Mouse (Mus musculus) neural tube, embryonic 13.5 days (tissue): ENCODE data around the gene Jund. TPM values are rescaled to one million over a fixed set of nuclear protein-coding genes. Genes with fewer than 3 reads are reported as not detected.

Source experiments
- ATAC-seq: fragments of 200-750 bp; cut with Nextera tagmentation; 2 replicates; pipeline ENCODE4 v1.8.0; 2017; ENCODE audit warnings: low read depth, mild to moderate bottlenecking, moderate TSS enrichment, moderate library complexity
- H3K27ac ChIP-seq: fragments of 300-500 bp; sonication (generic); replicated peaks from 2 replicates; pipeline ENCODE4 v1.5.1; 2015; ENCODE audit warnings: moderate library complexity, mild to moderate bottlenecking, inconsistent platforms
- H3K27me3 ChIP-seq: fragments of 300-500 bp; sonication (generic); 2 replicates; pipeline ENCODE4 v1.6.1; 2015; ENCODE audit warnings: mild to moderate bottlenecking, inconsistent platforms
- H3K36me3 ChIP-seq: fragments of 300-500 bp; sonication (generic); 2 replicates; pipeline ENCODE4 v1.6.1; 2015; ENCODE audit warnings: mild to moderate bottlenecking, inconsistent platforms
- H3K4me1 ChIP-seq: fragments of 300-500 bp; sonication (generic); replicated peaks from 2 replicates; pipeline ENCODE4 v1.6.1; 2015; ENCODE audit warnings: inconsistent platforms
- H3K4me2 ChIP-seq: fragments of 300-500 bp; sonication (generic); 2 replicates; pipeline ENCODE4 v1.6.1; 2015; ENCODE audit warnings: inconsistent platforms, mild to moderate bottlenecking, moderate library complexity
- H3K4me3 ChIP-seq: fragments of 300-500 bp; sonication (generic); 2 replicates; pipeline ENCODE4 v1.5.1; 2015; ENCODE audit warnings: mild to moderate bottlenecking, inconsistent platforms
- H3K9ac ChIP-seq: fragments of 300-500 bp; sonication (generic); 2 replicates; pipeline ENCODE4 v1.6.1; 2015; ENCODE audit warnings: moderate library complexity, mild to moderate bottlenecking, inconsistent platforms
- H3K9me3 ChIP-seq: fragments of 300-500 bp; sonication (generic); 2 replicates; pipeline ENCODE4 v1.6.1; 2016; ENCODE audit warnings: inconsistent platforms
- WGBS: fragments of 180-500 bp; shearing (Covaris S2); methylation state at CpG from one replicate; pipeline ENCODE4 v1.1.7; 2015; 5-methylcytosine and 5-hydroxymethylcytosine counted together
- polyA plus RNA-seq: library from polyadenylated mRNA; unstranded; fragments of >200 nt; fragmentation: Nextera tagmentation; extraction: Ambion mirVana; gene quantifications from 2 replicates; pipeline ENCODE4 v1.2.1, GENCODE M21; 2015

Gene Jund
- polyA plus RNA-seq, 1 experiment from 2014 or later: 108 TPM

- peak overlapping the region; percentile 97 for H3K4me3 ChIP-seq
- peak overlapping the region; percentile 100 for H3K9ac ChIP-seq
These were observed 3.5 kb downstream of the Jund start for GRCm38 (mm10) chr8:70701982-70702841.

GRCm38 (mm10) chr8:70702842-70703182, 4.1 kb downstream of the Jund start:
- Histone ChIP-seq H3K9me3 (no peaks in the 10 kb centered on the region), H3K27ac (0 out of 2 replicates have a peak overlapping the region, but pooled peaks have one; percentile 24), H3K4me2 (peak overlapping the region; percentile 89), H3K9ac (peak overlapping the region; percentile 100), H3K36me3 (peaks cover 24% of the 10 kb centered on the region), H3K4me1 (peaks cover 42% of the 10 kb centered on the region), H3K27me3 (no peaks in the 10 kb centered on the region), H3K4me3 (peak overlapping the region; percentile 97; the same call in 1 of the 2 replicates)
- 87% methylated on average over 3 of the region's 3 CpGs for WGBS
- no peak for ATAC-seq

More at GRCm38 (mm10) chr8:70701982-70702841, 3.5 kb downstream of the Jund start:
- WGBS: 86% methylated on average over 2 of the region's 2 CpGs
- ATAC-seq: no peak
- Histone ChIP-seq H3K4me1 (peaks cover 48% of the 10 kb centered on the region), H3K27me3 (no peaks in the 10 kb centered on the region), H3K27ac (0 out of 2 replicates have a peak overlapping the region, but pooled peaks have one; percentile 24), H3K4me2 (peak overlapping the region; percentile 89), H3K36me3 (peaks cover 24% of the 10 kb centered on the region), H3K9me3 (no peaks in the 10 kb centered on the region)

- peaks cover 38% of the 10 kb centered on the region for H3K4me1 ChIP-seq
- H3K4me3 ChIP-seq: peak within 1 kb of the TSS; percentile 97
- no peaks in the 10 kb centered on the region for H3K9me3 ChIP-seq
- peak within 1 kb of the TSS; percentile 89 for H3K4me2 ChIP-seq
- whole genome bisulfite sequencing: 89% methylated on average over 3 of the region's 3 CpGs
- peaks cover 24% of the 10 kb centered on the region for H3K36me3 ChIP-seq
- peak within 1 kb of the TSS; percentile 100 for H3K9ac ChIP-seq
- no peaks in the 10 kb centered on the region for H3K27me3 ChIP-seq
- 0 out of 2 replicates have a peak within 1 kb of the TSS, but pooled peaks have one; percentile 24 for H3K27ac ChIP-seq
- no peak for ATAC-seq
These were observed 4.5 kb downstream of the Jund start, which contains the start of gene Iqcn for GRCm38 (mm10) chr8:70703287-70703686. TSS of gene Iqcn (plus strand) at chr8:70703457.

- 91% methylated on average over 14 of the region's 14 CpGs for WGBS
- Histone ChIP-seq H3K9me3 (no peaks in the 10 kb centered on the region), H3K4me1 (peaks cover 11% of the 10 kb centered on the region), H3K27ac (no peak overlapping the region), H3K4me2 (no peak overlapping the region), H3K4me3 (no peak overlapping the region), H3K36me3 (peaks cover 17% of the 10 kb centered on the region), H3K9ac (no peak overlapping the region), H3K27me3 (no peaks in the 10 kb centered on the region)
- ATAC-seq: no peak
These were observed 9.5 kb downstream of the Jund start for GRCm38 (mm10) chr8:70708281-70708680.

GRCm38 (mm10) chr8:70709794-70710193, 11.0 kb downstream of the Jund start:
- H3K4me3 ChIP-seq: no peak overlapping the region
- H3K36me3 ChIP-seq: 0 out of 2 replicates have a peak, but pooled peaks cover 6% of the 10 kb centered on the region
- H3K9ac ChIP-seq: no peak overlapping the region
- no peak for ATAC-seq
- WGBS: 93% methylated on average over 9 of the region's 9 CpGs
- H3K4me2 ChIP-seq: no peak overlapping the region
- no peaks in the 10 kb centered on the region for H3K4me1 ChIP-seq
- H3K27ac ChIP-seq: no peak overlapping the region
- H3K27me3 ChIP-seq: no peaks in the 10 kb centered on the region
- H3K9me3 ChIP-seq: no peaks in the 10 kb centered on the region

GRCm38 (mm10) chr8:70710296-70710695, 11.5 kb downstream of the Jund start:
- H3K4me3 ChIP-seq: no peak overlapping the region
- H3K27me3 ChIP-seq: no peaks in the 10 kb centered on the region
- no peaks in the 10 kb centered on the region for H3K4me1 ChIP-seq
- H3K36me3 ChIP-seq: 0 out of 2 replicates have a peak, but pooled peaks cover 6% of the 10 kb centered on the region
- no peaks in the 10 kb centered on the region for H3K9me3 ChIP-seq
- ATAC-seq: no peak
- H3K4me2 ChIP-seq: no peak overlapping the region
- H3K9ac ChIP-seq: no peak overlapping the region
- no peak overlapping the region for H3K27ac ChIP-seq
- WGBS: 96% methylated on average over 1 of the region's 1 CpGs

GRCm38 (mm10) chr8:70711041-70711440, 12.3 kb downstream of the Jund start:
- Histone ChIP-seq H3K4me1 (no peaks in the 10 kb centered on the region), H3K27me3 (no peaks in the 10 kb centered on the region), H3K9me3 (no peaks in the 10 kb centered on the region), H3K9ac (no peak overlapping the region), H3K36me3 (0 out of 2 replicates have a peak, but pooled peaks cover 6% of the 10 kb centered on the region), H3K4me2 (no peak overlapping the region), H3K4me3 (no peak overlapping the region), H3K27ac (no peak overlapping the region)
- WGBS: 85% methylated on average over 11 of the region's 11 CpGs
- ATAC-seq: no peak

GRCm38 (mm10) chr8:70713991-70714390, 15.2 kb downstream of the Jund start:
- no peak for ATAC-seq
- Histone ChIP-seq H3K27ac (no peak overlapping the region), H3K9ac (no peak overlapping the region), H3K36me3 (0 out of 2 replicates have a peak, but pooled peaks cover 6% of the 10 kb centered on the region), H3K9me3 (no peaks in the 10 kb centered on the region), H3K4me1 (peaks cover 2% of the 10 kb centered on the region; the same call in 1 of the 2 replicates), H3K27me3 (peaks cover 7% of the 10 kb centered on the region; the same call in 1 of the 2 replicates), H3K4me2 (no peak overlapping the region), H3K4me3 (no peak overlapping the region)
- WGBS: 84% methylated on average over 7 of the region's 7 CpGs

- ATAC-seq: no peak
- H3K4me1 ChIP-seq: peaks cover 2% of the 10 kb centered on the region; the same call in 1 of the 2 replicates
- no peaks in the 10 kb centered on the region for H3K36me3 ChIP-seq
- no peak overlapping the region for H3K4me3 ChIP-seq
- peaks cover 16% of the 10 kb centered on the region; the same call in 1 of the 2 replicates for H3K27me3 ChIP-seq
- no peak overlapping the region for H3K4me2 ChIP-seq
- WGBS: 54% methylated on average over 2 of the region's 2 CpGs
- no peak overlapping the region for H3K9ac ChIP-seq
- H3K27ac ChIP-seq: no peak overlapping the region
- no peaks in the 10 kb centered on the region for H3K9me3 ChIP-seq
These were observed 16.3 kb downstream of the Jund start for GRCm38 (mm10) chr8:70715086-70715485.

GRCm38 (mm10) chr8:70716521-70717400, 18.0 kb downstream of the Jund start:
- Histone ChIP-seq H3K9me3 (no peaks in the 10 kb centered on the region), H3K4me2 (no peak overlapping the region), H3K27me3 (peaks cover 17% of the 10 kb centered on the region; the same call in 1 of the 2 replicates), H3K27ac (no peak overlapping the region), H3K4me1 (peaks cover 2% of the 10 kb centered on the region; the same call in 1 of the 2 replicates), H3K9ac (no peak overlapping the region), H3K4me3 (no peak overlapping the region), H3K36me3 (no peaks in the 10 kb centered on the region)
- 85% methylated on average over 40 of the region's 40 CpGs for WGBS
- no peak for ATAC-seq

- H3K4me1 ChIP-seq: peaks cover 2% of the 10 kb centered on the region; the same call in 1 of the 2 replicates
- H3K27ac ChIP-seq: no peak within 1 kb of the TSS
- peaks cover 17% of the 10 kb centered on the region; the same call in 1 of the 2 replicates for H3K27me3 ChIP-seq
- ATAC-seq: peak; percentile 12; the same call in 1 of the 2 replicates
- no peak within 1 kb of the TSS for H3K4me3 ChIP-seq
- H3K9me3 ChIP-seq: no peaks in the 10 kb centered on the region
- no peak within 1 kb of the TSS for H3K4me2 ChIP-seq
- H3K9ac ChIP-seq: peak within 1 kb of the TSS; percentile 31; the same call in 1 of the 2 replicates
- no peaks in the 10 kb centered on the region for H3K36me3 ChIP-seq
- 4% methylated on average over 19 of the region's 19 CpGs for WGBS
These were observed 19.5 kb downstream of the Jund start, which contains the start of gene Gm3336 for GRCm38 (mm10) chr8:70718297-70718696. TSS of gene Gm3336 (plus strand) at chr8:70718543.
